Mouse (Mus musculus) frontal cortex, adult (tissue): ENCODE measurements around the gene Actr6.
A peak's percentile ranks its signal among the peaks of the same experiment; 100 is the strongest.

Source experiments
- ATAC-seq: cut with Nextera tagmentation; 2 replicates; pipeline ENCODE4 v1.9.2; 2017; ENCODE audit warnings: mild to moderate bottlenecking, moderate library complexity, mixed read lengths; ENCODE audit not compliant: low TSS enrichment

The Actr6 gene

DNA sequence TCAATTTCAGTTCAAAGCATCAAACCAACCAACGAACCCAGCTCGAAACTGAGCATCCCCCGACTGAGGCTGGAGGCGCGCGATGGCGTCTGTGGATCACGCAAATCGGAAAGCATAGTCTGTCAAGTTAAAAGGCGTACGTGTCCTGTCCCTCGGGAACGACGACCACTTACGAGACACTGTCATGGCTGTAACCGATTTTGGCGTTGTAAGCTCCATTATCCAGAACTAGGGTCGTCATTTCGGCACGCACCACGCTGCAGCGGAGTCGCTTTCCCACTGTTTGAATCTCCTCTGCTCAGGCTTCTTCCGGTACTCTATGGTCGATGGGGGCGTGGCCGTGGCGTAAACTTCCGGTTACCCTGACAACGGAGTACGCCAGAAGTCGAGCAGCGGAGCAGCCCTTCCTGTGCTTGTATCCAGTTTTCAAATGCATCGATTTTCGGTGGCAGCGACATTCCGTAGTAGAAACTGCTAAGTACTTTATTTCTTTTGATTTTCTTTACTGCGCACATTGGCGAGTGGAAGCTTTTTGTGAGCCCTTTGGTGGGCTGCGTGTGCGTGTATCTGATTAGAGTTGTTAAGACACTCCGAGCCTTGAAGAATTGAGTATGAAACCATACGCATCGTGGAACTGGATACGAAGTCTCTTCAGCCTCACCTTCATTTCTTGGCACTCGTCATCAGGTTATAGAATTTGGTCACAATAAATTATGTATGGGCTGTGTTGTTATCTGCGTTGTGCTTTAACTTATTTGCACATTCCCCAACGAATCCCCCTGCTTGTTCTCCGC is at the start of gene Actr6:
Gene Actr6, minus strand, starts transcription at position 295 of the 794 bp plus-strand sequence.
- peak; percentile 100 for ATAC-seq

DNA sequence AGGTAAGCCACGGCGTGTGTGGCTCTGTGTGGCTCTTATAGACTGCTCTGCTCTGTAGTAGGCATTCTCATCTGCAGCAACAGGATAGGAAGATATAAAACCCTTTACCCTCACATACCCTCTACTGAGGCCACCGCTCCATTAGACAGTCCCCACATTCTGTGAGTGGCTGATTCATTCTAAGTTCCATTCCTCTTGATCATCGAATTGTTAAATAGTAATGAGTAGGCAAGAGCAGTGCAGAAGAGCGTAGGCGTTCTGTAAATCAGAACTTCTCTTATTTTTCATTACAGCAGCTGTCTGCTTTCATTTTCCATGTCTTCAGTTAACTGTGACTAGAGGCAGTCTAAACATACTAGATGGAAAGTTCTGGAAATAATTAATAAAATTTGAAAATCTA is 43.9 kb upstream of the Actr6 start:
- no peak for ATAC-seq

DNA sequence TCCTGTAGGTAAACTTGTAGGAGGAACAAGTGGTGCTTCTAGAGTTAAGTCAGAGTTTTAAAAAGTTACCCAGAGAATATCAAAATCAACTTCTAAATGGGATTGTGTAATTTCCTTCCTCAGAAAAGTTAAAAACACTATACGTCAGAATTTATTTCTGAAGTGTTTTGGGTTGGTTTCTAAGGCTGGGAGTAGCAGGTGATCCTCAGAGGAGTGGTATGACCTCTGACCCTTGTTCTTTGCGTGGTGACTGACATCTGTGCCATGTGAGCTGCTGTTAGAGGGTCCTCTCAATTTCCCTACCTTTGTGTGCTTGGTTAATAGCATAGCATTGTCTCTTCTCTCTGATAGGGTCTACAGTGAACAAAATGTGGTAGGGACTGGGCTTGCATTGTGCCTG is 39.8 kb upstream of the Actr6 start:
- no peak for ATAC-seq

DNA sequence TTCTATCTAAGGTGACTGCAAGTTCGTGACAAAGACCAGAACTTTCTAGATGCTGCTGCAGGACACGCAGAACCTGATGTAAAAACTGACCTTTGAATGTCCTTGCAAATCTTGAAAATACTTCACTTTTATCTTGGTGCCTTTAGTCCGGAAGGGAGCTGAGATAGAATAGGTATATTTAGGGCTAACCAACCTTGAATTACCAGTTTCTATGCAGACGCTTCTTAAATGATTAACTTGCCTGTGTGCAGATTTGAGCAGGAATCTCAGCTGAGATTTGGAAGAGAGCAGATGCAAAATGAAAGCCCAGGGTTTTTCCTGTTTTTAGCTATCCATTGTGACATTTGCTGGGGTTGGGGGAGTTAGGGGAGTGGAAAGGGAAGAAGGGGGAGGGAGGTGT is 37.0 kb upstream of the Actr6 start:
- ATAC-seq: no peak

DNA sequence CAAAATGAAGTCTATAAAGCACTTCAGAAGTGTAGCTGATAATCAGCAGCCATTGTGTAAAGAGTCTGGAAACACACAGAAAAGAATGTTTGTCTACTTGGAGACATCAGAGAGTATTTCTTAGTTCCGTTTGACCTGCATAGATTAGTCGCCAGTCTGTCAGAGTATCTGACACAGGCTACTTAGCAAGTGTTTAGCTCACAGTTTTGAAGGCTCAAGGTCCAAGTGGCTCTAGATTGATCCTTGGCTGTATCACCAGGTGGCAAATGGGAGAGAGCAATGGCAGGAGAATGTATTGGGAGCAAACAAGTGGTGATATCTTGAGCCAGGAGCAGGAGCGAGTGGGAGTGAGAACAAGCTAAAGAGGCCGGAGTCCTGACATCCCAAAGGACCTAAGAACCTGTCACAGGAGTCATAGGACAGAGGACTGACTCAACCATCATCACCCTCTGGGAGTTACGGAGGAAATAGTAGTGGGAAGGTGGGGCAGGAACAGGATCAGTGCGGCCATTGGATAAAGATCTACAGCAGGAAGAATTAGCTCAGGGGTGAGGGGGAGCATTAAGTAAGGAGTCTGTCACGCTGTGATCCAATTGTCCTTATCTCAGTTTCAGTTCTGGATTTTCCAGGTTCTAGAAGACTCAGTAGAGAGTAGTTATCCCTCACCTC is 36.4 kb upstream of the Actr6 start:
- ATAC-seq: no peak

DNA sequence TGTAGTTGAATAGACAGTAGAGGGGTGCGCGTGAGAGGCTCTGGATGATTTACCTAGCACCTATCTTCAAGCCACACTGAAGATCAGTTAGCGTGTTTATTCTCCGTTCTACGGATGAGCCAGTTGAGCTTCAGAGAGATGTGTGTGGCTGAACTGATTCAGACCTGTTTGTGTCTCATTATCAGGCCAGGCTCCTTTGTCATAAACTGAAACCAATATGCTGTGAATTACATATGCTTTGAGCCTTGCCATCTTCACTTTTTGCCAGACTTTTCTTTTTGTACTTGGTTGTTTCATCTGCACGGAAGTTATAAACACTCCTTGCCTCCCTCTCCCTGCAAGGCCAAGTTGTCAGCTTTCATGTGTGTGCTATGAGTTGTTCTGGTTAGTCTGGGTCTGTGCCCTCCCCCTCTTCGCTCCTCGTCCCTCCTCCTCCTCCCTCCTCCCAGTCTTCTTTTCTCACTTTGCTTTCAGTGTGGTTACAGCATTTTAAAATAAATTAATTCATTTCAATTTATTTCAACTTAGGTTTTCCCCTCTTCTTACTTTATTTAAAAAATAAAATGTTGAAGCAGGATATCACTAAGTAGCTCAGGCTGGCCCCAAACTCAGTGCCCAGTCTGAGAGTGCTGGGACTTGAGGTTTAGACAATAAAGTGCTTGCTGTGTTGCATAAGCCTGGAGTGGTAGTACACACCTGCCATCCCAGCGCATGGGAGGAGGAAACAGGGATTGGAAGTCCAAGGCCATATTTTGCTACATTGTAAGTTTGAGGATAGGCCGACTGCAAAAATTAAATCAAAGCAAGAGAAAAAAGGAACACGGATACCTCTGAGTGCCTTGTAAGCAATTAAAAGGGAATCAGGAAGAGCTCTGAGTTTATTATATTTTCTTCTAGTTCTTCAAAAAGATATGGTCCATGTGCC is 34.0 kb upstream of the Actr6 start:
- no peak for ATAC-seq

DNA sequence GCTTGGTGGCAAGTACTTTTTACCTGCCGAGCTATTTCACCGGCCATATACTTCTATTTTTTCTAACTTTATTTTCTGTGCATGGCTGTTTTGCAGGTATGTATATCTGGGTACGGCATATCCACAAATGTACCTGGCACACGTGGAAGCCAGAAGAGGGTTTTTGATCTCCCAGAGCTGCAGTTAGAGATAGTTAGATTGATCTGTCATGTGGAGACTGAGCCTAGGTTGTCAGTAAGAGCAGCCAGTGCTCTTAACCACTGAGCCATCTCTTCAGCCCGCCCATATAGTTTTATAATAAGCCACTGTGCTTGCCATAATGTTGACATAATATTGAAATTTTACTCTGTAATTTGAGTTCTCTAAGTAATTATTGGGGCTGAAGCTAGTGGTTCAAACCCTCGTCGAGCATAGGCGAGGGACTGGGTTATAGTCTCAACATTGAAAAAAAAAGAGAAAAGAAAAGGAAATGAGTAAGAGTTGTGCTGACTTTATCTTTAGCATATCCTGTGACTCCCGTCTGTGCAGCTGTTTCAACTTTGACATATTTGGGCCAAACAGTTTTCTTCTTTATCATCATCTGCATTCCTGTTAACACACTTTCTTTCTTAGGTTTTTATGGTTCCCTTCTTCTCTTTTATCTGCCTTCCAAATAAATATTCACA is 32.5 kb upstream of the Actr6 start:
- no peak for ATAC-seq

DNA sequence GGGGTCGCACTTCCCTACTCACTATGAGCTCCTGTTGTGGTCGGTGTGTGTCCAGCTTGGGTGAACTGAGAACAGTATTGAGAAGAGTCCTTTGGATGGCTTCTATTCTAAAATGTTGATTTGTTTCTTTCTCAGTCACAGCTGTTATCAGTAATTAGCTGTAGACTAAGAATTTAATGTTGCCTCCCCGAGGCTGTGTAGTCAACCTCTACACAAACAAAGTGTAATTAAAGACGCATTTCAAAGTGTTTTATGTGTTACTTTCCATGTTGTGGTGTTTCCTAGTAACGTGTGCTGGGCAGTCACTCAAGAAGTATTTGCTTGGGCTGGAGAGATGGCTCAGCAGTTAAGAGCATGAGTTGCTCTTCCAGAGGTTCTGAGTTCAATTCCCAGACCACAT is 28.7 kb upstream of the Actr6 start:
- ATAC-seq: no peak

DNA sequence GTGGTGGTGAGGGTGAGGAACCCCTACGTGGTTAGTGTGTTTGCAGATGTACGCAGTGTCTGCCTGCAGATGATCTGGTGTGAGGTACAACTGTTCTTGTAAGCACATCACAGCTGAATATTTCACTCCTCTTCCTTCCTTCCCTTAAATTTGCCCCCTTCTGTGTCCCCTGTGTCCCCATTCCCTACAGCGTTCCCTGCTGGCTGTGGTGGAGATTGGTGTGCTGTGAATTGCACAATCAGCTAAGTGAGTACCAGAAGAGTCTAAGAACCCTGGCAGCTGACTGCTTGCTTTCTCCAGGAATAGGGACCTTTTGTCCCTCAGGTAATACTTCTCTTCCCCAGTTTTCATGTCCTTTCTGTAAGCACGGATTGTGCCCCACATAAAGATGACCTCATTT is 23.1 kb upstream of the Actr6 start:
- no peak for ATAC-seq

DNA sequence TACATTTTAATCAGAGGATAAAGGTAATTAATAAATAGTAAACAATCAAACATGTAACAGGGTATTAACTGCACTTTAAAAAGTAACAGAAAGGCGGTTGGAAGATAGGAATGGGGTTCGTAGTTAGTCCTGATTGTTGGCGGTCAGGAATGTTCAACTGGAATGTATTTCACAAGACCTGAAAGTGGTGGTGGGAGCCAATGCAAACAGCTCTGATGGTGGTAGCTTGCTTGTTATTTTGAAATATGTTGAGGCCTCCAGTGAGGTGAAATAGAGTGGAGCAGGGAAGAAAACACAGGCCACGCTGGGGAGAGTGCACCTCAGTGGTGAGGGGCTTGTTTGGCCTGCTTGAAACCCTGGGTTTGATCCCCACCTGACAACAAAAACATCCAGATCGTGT is 19.0 kb upstream of the Actr6 start:
- ATAC-seq: no peak

DNA sequence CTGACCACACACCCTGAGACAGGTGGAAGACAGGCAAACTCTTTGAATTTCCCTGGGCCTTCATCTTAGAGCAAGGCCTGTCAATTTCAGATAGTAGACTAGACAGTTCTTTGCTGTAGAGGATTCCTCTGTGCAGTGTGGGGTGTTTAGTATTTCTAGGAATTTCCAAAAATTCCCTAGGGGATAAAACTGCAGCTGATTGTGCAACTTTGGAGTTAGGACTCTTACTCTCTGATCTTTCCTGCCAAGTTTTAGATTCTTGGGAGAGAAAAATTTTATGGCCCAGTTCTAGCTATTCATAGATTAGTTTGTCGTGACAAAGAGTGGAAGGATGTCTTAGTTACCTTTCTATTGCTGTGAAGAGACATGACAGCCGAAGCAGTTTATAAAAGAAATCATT is 16.5 kb upstream of the Actr6 start:
- no peak for ATAC-seq

DNA sequence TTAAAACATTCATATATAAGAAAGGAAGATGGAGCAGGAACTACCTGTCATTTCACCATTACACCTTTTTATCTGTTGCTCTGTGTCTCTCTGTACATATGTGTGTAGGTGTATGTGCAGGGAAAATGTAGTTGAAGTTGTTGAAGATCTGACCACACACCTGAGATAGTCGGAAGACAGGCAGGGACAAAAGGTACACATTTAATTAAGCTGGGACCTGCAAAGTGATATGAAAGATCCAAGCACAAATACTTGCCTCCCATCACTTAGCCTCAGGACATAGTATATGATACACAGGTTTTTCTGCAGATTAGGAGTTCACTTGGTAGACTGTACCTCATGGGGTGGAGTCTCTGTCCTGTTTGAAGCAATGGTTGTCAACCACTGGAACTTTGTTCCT is 15.8 kb upstream of the Actr6 start:
- ATAC-seq: no peak

DNA sequence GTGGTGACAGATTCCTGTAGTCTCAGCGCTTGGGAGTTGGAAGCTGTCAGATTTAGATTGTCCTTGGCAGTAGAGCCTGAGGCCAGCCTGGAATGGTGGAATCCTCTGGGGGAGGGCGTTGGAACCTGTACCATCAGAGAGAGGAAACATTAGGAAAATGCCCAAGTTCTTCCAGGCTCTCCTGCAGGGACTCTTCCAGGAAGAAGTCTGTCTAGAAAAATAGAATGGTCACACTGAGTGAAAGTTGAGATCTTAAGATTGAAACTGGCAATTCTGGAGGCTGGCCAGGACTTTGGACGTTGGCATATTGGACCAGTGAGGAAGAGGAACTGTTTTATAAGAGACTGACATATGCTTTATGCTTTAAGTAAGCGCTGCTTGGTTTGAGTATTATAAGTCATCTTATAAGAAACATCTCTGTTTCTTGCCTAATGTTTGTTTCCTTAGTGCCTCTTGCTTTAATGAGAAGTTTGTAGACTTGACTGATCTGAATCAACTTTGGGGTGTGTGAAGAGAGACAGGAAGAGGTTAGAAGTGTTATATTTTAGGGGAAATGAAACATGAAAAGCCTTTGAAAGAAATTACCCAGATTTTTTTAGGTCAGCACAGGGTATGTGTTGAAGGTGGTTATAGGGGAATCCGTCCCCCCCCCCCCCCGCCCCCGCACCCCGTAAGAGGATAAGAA is 15.3 kb upstream of the Actr6 start:
- ATAC-seq: no peak

DNA sequence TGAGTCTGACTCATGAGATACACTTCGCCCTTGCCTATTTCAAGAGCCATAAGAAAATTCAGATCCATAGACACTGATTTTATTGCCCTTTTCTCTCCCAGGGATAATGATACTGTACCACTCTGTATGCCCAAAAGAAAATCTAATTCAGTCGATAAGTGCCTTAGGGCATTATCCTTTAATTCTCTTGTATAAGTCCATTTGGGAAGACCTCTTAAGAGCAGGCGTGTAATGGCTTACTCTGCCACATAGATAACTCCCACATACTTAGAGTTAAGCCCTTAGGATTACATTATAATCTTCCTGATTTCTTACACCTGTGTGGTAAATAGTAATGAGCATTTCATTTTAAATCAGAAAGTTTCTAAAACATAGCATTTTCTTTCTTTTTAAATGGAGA is 14.5 kb upstream of the Actr6 start:
- no peak for ATAC-seq

DNA sequence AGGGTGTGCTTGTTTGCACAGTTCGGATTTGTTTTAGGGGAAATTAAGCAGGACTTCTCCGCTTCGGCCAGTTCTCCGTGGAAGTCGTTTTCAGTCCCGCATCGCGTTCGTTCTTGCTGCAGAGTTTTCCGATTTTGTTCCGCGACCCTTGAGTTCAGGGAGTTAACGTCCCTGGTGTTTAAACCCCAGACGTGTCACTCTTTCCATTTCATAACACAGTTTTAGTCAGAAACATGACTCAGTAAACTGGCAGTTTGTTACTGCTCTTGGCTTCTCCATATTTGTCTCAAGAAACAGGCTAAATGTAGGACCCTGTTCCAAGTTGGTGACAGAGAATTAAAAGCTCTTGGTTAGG is 13.5 kb upstream of the Actr6 start:
- peak; percentile 41; the same call in 1 of the 2 replicates for ATAC-seq

DNA sequence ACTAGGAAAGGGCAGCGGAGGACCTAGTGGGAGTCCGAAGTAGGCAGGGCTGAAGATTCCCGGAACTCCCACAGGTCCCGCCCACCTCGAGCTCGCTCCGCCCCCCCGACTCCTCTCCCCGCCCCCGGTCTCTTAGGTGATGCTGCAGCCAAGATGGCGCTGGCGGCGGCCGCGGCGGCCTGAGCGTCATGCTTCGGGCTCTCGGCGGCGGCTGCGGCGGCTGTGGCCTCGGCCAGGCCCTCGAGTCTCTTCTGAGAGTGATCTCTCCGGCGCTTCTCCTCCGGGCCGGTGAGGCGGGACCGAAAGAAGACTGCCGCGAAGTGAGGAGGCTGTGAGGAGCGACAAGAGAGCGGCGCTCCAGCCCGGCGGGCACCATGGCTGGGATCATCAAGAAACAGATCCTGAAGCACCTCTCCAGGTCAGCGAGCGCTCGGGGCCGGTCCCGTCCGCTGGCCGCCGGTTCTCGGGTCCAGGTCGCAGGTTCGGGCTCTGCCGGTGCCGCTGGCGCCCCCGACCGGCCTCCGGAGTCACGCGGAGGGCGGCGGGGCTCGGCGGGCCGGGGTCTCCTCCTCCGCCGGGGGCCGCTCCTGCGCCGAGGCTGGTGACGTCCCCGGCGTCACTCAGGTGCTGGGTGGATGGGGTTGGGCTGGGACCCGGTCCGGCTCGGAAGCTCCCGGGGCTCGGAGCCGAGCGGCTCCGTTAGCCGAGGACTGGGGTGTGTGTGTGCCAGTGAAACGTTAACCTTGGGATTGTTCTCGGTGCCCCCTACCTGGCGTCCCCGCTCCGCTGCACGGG is 13.0 kb upstream of the Actr6 start, which contains the start of gene Uhrf1bp1l:
Gene Uhrf1bp1l, plus strand, starts transcription at position 121 of the 795 bp plus-strand sequence.
- peak; percentile 88 for ATAC-seq

DNA sequence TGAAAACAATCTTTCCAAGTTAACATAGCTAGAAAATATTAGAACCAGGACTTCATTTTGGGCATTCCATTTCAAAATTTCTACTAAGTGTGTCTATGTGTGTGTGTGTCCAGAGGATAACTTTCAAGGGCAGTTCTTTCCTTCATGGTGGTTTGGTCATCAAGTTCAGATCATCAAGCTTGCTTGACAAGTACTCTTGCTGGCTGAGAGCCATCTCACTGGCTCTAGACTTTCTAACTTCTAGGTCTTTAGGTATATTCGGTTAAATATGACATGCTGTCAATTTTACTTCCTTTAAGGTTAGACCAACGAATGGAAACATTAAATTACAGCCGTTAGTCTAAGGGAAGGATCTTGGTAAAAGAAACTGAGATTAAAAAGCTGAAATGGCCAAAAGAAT is 12.2 kb upstream of the Actr6 start:
- ATAC-seq: no peak

DNA sequence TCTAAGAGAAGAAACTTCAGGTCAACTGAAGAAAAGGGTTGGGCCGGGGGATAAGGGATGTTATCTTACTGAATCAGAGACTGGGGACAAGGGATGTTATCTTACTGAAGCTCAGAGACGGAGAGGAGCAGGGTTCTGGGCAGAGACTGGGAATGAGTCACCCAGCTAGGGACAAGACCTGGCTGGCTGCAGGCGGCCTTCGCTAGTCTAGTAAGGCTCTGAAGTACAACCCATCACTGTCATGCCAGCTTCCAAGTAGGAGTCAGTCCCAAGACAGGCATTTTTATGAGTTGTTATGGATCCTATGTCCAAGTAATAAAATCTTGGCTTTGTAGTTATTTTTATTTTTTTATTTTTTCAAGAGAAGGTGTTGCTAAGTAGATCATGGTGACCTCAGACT is 11.2 kb upstream of the Actr6 start:
- ATAC-seq: no peak

DNA sequence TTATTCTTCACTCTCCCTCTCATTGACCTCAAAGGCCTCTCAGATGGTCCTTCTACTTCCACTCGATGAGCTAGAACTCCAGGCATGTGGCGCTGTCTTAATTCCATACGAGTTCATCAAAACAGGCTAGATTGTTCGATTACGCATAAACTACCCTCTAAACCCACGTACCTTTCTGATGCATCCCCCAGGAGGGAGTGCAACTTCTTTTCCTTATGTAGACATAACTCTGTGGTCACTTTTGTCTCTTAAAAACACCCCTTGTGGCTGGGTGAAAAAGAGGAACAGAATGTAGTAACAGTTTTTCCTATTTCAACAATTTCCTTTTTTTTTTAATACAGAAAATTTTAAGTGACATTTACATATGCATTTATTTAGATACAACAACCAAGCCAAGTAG is 8.9 kb upstream of the Actr6 start:
- no peak for ATAC-seq

DNA sequence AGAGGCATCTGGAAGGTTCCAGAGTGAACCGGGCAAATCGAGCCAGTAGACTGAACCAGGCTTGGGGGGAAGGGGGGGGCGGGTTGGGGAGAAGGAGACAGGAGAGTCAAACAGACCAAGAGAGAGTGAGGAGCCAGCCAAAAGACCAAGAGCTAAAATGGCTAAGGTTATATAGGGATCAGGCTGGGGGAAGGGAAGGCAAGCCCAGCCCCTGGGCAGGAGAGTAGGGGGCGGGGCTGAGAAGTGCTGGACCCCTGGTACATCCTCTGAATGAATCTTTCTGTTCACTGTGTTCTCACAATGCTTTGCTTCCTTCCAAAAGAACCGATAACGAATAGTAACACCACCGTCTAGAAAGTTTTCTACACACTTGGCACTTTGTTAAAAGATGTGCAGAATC is 7.6 kb upstream of the Actr6 start:
- ATAC-seq: no peak

DNA sequence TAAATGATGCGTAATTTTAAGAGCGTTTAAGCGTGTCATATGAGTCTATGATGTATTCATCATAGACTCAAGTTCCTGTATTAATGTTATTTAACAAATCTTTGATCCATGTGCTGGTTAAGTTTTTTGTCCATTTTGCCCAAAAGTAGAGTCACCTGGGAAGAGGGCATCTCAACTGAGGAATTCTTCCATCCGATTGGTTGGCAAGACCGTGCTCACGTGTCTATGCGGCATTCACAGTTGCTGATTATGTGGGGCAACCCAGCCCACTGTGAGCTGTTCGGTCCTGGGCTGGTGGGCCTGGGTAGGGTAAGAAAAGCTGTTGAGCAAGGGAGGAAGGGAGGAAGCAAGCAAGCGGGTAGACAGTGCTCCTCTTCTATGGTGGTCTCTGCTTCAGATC is 6.3 kb upstream of the Actr6 start:
- ATAC-seq: no peak
